ENCODE assay signal across 11 mouse cellular contexts in the genomic region with DNA sequence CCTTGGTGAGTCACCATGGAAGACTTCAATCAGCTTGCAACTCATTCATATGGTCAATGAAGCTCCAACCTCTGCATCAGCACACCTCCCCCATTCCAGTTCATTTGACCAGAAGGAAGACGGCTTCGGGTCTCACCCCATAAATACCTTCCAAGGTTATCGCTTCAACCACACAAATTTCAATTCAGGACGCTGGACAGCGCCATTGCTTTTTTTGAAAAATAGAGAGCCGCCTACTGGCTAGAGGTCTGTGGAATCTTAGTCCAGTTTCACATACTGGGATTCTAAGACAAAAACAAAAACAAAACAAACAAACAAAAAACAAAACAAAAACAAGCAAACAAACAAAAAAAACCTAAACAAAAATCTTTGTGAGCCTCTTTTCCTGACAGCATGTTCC. TPM values are rescaled to one million over a fixed set of nuclear protein-coding genes. Genes with fewer than 3 reads are reported as not detected.
DNase-seq lines count a peak whose midpoint lies in the region; ATAC-seq and TF ChIP-seq lines count a peak whose summit lies in the region.
"Had no signal": no experiment of that assay in that cellular context is flagged by ENCODE, and none has a peak within 500 bp of the region (broad histone marks: within the 10 kb centered on the region; RNA-seq: fewer than 3 reads in every experiment).

No protein-coding gene starts in this region.

- 27% methylated on average over 6 of the region's 6 CpGs for WGBS in forebrain, embryonic 10.5 days
- whole genome bisulfite sequencing in forebrain, embryonic 15.5 days = 35% methylated on average over 6 of the region's 6 CpGs
- WGBS in hindbrain, postnatal 0 days = 40% methylated on average over 6 of the region's 6 CpGs

- H3K4me3 ChIP-seq in forebrain, embryonic 10.5 days = no peak overlapping the region
- no peak overlapping the region for H3K4me3 ChIP-seq in forebrain, embryonic 15.5 days
- no peak overlapping the region for H3K4me3 ChIP-seq in layer of hippocampus, adult 2 months
- H3K4me3 ChIP-seq in hindbrain, postnatal 0 days (ENCODE audit: low read length) = no peak overlapping the region

- H3K9ac ChIP-seq in forebrain, embryonic 15.5 days (replicated peaks) = no peak overlapping the region
- H3K9ac ChIP-seq in hindbrain, postnatal 0 days (replicated peaks; ENCODE audit: low read length) = no peak overlapping the region

- H3K9me3 ChIP-seq in forebrain, embryonic 10.5 days = no peaks in the 10 kb centered on the region
- no peaks in the 10 kb centered on the region for H3K9me3 ChIP-seq in forebrain, embryonic 15.5 days
- no peaks in the 10 kb centered on the region for H3K9me3 ChIP-seq in hindbrain, postnatal 0 days (ENCODE audit: low read length)

- no peaks in the 10 kb centered on the region for H3K27me3 ChIP-seq in forebrain, embryonic 10.5 days (ENCODE audit: poor library complexity, severe bottlenecking)
- H3K27me3 ChIP-seq in forebrain, embryonic 15.5 days = no peaks in the 10 kb centered on the region
- H3K27me3 ChIP-seq in hindbrain, postnatal 0 days (ENCODE audit: insufficient read depth, low read length) = no peaks in the 10 kb centered on the region

- H3K27ac ChIP-seq in forebrain, embryonic 10.5 days = no peak overlapping the region
- no peak overlapping the region for H3K27ac ChIP-seq in forebrain, embryonic 15.5 days (replicated peaks)
- no peak overlapping the region for H3K27ac ChIP-seq in layer of hippocampus, adult 2 months
- H3K27ac ChIP-seq in hindbrain, postnatal 0 days = no peak overlapping the region

- no peak overlapping the region for H3K4me2 ChIP-seq in forebrain, embryonic 15.5 days (replicated peaks)
- no peak overlapping the region for H3K4me2 ChIP-seq in hindbrain, postnatal 0 days (ENCODE audit: low read depth, low read length)

- peak; percentile 23 for DNase-seq in forebrain, embryonic 10.5 days (ENCODE audit: extremely low spot score, low spot score)
- no peak for DNase-seq in layer of hippocampus, adult 2 months (ENCODE audit: low spot score in 2 of 2)
- DNase-seq in layer of hippocampus, postnatal 14 days (ENCODE audit: low spot score in 2 of 2) = no peak
- peak; percentile 49 for DNase-seq in NIH3T3 (ENCODE audit: low read depth)
- no peak for DNase-seq in hindbrain, postnatal 0 days (ENCODE audit: low spot score)
- no peak for DNase-seq in cerebellum, postnatal 14 days
- DNase-seq in gastrocnemius, adult 8-10 months (ENCODE audit: low spot score in 2 of 2) = no peak

- H3K4me1 ChIP-seq in forebrain, embryonic 10.5 days = no peaks in the 10 kb centered on the region
- H3K4me1 ChIP-seq in forebrain, embryonic 15.5 days = no peaks in the 10 kb centered on the region
- no peaks in the 10 kb centered on the region for H3K4me1 ChIP-seq in hindbrain, postnatal 0 days (ENCODE audit: insufficient read depth, low read length)

- no peaks in the 10 kb centered on the region for H3K36me3 ChIP-seq in forebrain, embryonic 10.5 days (replicated peaks)
- H3K36me3 ChIP-seq in forebrain, embryonic 15.5 days = no peaks in the 10 kb centered on the region
- no peaks in the 10 kb centered on the region for H3K36me3 ChIP-seq in hindbrain, postnatal 0 days (ENCODE audit: insufficient read depth, low read length)

- peak; percentile 39 for TF ChIP-seq CTCF in layer of hippocampus, adult 2 months (conservative IDR thresholded peaks at IDR 0.05)
- TF ChIP-seq CTCF in hindbrain, postnatal 0 days (IDR thresholded peaks at IDR 0.05; ENCODE audit: low read depth) = peak; percentile 20

- ATAC-seq in forebrain, embryonic 15.5 days (replicated peaks) = no peak
- ATAC-seq in hindbrain, postnatal 0 days = no peak

RNA-seq across cellular contexts. Expression of a gene that starts 39.2 kb away (rescaled TPM):
- 1.1 and 1.8 TPM in 2 replicates for polyA plus RNA-seq in forebrain, embryonic 10.5 days (2016; fragmentation: Nextera tagmentation; extraction: Ambion mirVana)
- polyA plus RNA-seq in forebrain, embryonic 15.5 days (2015; fragmentation: Nextera tagmentation; extraction: Ambion mirVana) = 3.6 and 3.8 TPM in 2 replicates
- total RNA-seq in layer of hippocampus, adult 2 months (2021) = 1 to 10 TPM; 8.3 to 9.6 TPM
- total RNA-seq in layer of hippocampus, postnatal 14 days (2021) = 1 to 10 TPM; 7.1 to 9.7 TPM
- 5.5 and 7.3 TPM in 2 replicates for total RNA-seq in hindbrain, postnatal 0 days (2014; rRNA removed)
- 10.1 and 10.3 TPM in 2 replicates for polyA plus RNA-seq in hindbrain, postnatal 0 days (2015; fragmentation: Nextera tagmentation; extraction: Ambion mirVana)
- total RNA-seq in gastrocnemius, adult 8-10 months (2022) = under 1 TPM in 1 of 4 experiments, not detected in 3; 0.13 TPM
- total RNA-seq: liver, adult 2 months had no signal
- polyA plus RNA-seq: C2C12; spleen, adult 2 months had no signal

Comparison
In these comparisons a context has a peak if more than half of its experiments do, and no peak if none do; other contexts are left out.
1. DNase-seq: peak in forebrain, embryonic 10.5 days (single experiment) and NIH3T3 (single experiment); none in layer of hippocampus, adult 2 months (0 of 2), layer of hippocampus, postnatal 14 days (0 of 2), hindbrain, postnatal 0 days (single experiment), cerebellum, postnatal 14 days (0 of 2) and gastrocnemius, adult 8-10 months (0 of 2).